Mouse (Mus musculus): ENCODE results near the gene Zzef1.
"Not testable (repeated sequence)": the region's sequence is repeated elsewhere in the genome, so short reads cannot be mapped to it uniquely, and the experiment has no call there.

Gene Zzef1

GRCm38 (mm10) chr11:72795455-72796295 is at the start of gene Zzef1, which contains the start of gene Cyb5d2:
Gene Zzef1, plus strand, starts transcription at chr11:72796226.
Gene Cyb5d2, minus strand, starts transcription at chr11:72796142.
- DNase-seq: peak; percentile 95

GRCm38 (mm10) chr11:72751956-72752355 is 44.1 kb upstream of the Zzef1 start:
- DNase-seq: no peak

DNA sequence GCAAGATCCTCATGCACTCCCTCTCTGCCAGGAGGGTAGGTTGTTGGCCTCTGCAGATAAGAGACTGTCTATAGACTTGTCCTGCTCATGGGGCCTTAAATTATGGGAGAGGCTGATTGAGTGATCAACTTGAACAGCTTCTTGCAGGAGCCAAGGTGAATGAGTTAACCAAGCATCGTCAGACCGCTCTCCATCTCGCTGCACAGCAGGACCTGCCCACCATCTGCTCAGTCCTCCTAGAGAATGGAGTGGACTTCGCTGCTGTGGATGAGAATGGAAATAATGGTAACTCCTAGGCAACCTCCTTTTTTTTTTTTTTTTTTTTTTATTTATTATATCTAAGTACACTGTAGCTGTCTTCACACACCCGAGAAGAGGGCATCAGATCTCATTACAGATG is 37.7 kb upstream of the Zzef1 start:
- DNase-seq: no peak

DNA sequence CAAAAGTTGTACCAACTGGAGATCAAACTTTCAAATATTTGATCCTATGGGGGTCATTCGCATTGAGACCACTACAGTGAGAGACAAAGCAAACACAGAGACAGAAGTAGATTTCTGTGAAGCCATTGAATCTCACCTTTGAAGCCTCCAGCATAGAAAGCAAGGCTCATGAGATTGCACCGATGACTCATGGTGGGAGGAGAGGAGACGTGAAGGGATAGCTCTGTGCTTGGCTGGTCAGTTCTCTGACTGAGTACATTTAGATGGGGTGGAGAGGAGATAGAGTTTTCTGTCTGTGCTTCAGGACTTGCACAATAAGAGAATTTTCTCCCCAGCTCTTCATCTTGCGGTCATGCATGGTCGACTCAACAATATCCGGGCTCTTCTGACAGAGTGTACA is 36.4 kb upstream of the Zzef1 start:
- DNase-seq: no peak

DNA sequence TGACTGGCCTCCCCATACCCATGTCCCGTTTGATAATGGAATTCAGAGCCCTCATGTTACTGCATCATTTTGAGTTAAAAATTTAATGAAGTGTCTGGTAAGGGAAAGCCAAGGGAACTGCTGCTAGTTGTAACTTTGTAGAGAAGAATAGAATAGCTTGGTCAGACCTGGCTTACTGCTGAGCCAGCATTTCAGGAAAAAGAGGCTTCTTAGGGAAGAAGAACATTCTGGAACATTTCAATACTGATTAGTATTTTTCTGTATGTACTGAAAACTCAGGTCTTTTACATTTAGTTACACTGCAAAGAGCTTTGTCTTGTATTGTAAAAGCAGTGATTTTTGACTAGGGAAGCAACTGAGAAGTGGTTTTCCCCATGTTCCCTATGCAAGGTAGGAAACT is 35.2 kb upstream of the Zzef1 start:
- no peak for DNase-seq

DNA sequence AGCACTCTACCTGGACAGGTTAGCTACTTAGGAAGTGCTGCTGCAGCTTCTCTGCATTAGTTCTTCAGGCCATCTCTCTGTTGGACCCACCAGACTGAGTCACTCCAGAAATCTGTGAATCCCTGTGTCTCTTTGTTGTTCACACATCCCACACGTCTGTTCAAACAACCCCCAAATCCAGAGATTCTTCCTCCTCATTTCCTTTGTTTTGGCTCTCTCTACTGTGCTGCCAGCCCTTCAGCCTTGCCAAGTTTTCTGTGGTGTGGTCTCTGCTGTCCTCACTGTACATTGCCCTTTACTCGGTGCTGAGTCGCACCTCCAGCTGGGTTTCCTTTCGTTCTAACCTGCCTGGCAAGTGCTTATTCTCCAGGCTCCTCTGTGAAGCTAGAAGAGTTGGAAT is 31.8 kb upstream of the Zzef1 start:
- DNase-seq: no peak

DNA sequence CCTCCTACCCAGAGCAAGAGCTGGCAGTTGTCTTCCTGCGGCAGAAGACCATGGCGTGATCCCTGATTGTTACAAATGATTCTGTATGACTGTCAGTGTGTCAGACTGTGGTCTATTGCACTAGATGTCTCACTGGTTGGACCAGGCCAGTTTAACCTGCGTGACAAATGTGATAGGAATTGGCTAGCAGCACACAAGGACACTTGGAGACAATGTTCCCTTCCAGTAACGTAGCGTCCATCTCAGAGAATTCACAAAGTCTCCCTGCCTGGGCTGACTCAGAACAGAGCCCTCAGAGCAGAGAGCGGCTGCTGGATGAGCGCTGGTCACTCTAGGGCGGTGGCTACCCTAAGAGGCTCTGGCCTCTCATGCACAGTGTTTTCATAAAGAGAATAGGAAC is 28.3 kb upstream of the Zzef1 start:
- no peak for DNase-seq

DNA sequence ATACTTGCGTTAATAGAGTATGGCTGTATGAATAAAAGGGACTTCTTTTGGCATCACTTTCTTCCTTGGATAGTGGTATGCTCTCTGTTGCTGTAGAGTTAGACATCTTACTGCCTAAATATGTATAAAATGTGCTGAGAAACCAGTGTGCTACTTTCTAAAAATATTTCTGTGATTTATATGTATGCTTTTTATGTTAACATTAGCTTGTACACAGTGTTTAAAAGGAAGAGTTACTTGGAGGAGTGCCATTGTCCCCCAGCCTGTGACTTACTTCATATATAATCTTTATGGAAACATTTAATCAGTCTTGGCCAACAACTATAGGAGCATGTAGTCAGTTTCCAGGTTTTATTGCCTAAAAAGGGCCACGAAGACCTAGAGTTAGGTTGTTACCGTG is 27.0 kb upstream of the Zzef1 start:
- DNase-seq: no peak

GRCm38 (mm10) chr11:72770324-72770723 is 25.7 kb upstream of the Zzef1 start:
- DNase-seq: no peak

GRCm38 (mm10) chr11:72770816-72771215 is 25.2 kb upstream of the Zzef1 start:
- no peak for DNase-seq

DNA sequence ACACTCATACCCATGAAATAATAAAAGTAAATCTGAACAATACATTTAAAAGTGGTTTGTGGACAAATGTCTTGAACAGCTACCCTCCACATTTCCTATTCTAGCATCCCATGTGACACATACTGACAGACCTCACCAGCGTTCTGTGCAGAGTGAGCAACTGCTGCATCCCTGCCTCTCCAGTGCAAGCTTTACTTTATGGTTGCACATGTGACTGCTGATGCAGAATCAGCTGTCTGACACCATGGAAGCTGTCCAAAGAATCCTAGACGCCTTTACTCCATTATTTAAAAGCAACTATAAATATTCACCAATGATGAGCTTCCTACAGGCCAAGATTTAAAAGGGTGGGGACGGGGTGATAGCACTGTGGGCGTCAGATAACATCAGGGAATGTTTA is 24.6 kb upstream of the Zzef1 start:
- DNase-seq: no peak

- not testable (repeated sequence) for DNase-seq
These were observed 23.4 kb upstream of the Zzef1 start for GRCm38 (mm10) chr11:72772611-72773010.

- no peak for DNase-seq
These were observed 17.1 kb upstream of the Zzef1 start for GRCm38 (mm10) chr11:72778957-72779356.

GRCm38 (mm10) chr11:72782103-72782502 is 13.9 kb upstream of the Zzef1 start:
- DNase-seq: no peak

DNA sequence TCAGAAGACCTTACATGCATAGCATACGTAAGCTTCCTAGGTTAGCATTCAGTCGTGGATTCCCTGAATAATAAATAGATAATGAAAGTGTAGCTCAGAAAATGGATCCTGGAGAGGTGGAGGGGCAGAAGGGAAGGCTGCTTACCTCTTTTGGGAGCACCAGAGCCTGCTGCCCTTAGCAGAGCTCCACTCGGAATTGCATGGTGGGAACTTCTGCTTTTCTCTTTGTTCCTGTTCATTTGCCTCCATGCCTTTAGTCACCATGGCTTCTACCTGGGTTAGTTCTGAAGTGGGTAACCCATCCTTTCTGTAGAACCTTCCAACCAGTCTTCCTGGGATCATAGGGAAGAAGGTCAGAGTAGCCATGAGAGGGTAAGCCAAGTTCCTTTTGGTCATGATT is 13.5 kb upstream of the Zzef1 start:
- no peak for DNase-seq

- DNase-seq: no peak
These were observed 4.0 kb upstream of the Zzef1 start for GRCm38 (mm10) chr11:72792033-72792432.

DNA sequence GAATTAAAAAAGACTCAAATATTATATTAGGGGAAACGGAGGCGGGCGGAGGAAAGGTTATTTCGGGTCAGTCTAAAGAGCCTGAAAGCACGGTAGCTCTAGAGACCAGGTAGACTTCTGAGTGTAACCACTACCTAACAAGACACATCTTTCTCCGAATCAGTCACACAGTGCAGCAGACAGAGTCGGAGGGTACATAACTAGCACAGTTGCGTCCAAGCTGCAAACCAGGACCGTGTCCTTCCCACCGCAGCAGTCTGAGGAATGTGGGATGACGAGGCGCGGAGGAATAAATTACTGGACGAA is 924 bp upstream of the Zzef1 start:
- DNase-seq: no peak

GRCm38 (mm10) chr11:72796296-72796687 is 266 bp downstream of the Zzef1 start:
- no peak for DNase-seq

DNA sequence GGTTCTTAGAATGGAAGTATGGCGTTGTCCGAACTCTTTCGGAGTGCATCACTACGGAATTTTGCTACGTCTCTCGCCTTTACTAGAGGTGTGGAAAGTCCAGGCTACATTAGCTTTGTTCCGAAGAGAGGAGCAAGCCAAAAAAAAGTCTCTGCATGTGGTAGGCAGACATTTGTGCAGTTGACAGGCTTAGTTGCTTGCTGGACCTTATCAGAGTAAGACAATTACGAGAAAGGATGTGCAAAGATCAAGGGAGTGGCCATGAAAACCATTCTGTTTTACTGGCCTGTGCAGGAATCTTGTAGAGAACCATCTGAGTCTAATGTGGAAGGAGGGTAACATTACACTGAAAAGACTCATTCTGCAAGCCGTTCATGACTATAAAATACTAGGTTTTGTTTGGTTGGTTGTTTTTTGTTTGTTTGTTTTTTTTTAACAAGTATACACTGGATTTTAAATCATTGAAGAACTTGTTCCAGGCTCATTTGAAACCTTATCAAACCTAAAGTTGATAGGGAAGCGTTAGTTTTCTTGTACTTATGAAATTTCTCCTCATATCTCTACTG is 830 bp downstream of the Zzef1 start:
- no peak for DNase-seq

GRCm38 (mm10) chr11:72798112-72798511 is 2.1 kb downstream of the Zzef1 start:
- no peak for DNase-seq

- no peak for DNase-seq
These were observed 5.2 kb downstream of the Zzef1 start for GRCm38 (mm10) chr11:72801182-72801581.

DNA sequence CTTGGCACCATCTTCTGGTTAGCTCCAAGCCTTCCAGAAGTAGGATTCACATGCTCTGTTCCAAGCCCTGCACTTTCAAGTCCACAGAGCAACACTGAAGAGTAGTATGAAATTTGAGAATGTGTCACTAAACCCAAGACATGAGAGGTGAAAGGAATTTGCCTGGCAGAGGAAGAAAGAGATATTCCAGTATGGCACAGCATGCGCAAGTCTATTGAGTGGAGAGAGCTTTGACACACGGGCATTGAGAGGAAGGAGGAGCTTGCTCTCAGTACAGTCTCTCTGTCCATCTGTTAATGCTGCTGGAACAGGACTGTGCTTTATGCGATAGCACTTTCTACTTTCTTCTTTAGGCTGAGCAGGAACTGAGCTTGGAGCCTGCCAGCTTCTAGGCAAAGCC is 7.0 kb downstream of the Zzef1 start:
- no peak for DNase-seq

GRCm38 (mm10) chr11:72804586-72804985 is 8.6 kb downstream of the Zzef1 start:
- no peak for DNase-seq

DNA sequence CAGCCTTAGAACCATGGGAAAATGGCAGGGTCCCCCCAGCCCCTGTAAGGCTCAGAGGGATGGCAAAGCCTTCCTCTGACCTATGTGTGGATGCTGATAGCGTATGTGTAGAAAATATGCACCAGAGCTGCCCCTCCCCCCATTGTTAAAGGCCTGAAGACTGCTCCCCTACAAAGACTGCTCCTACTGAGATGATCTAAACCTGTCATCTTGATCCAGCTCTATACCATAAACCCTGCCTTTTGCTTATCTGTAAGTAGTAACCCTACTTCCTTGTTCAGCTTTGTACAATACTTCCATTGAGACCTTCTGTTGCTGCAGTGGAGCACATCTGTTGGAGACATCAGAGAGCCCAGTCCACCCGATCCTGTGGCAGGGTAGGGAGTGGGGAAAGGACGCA is 9.2 kb downstream of the Zzef1 start:
- DNase-seq: no peak

DNA sequence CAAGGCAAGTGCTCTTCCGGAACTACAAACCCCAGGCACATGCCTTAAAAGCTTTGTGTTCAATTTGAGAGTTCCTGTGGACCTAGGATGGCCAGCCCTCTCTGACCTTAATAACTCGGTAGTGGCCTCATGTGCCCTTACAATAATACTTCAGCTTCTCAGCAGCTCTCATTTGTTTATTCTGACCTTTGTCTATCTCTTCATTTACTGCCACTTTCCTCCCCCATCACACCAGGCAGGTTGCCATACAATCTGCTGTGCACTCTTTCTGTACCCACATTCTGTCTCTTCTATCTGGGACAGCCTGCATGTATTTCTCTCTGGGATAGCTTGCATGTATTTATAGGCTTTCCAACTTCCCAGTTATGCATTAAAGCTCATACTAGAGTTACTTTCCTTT is 10.5 kb downstream of the Zzef1 start:
- DNase-seq: no peak
